Mouse (Mus musculus): ENCODE results near the gene Herc3.
"Not testable (repeated sequence)": the region's sequence is repeated elsewhere in the genome, so short reads cannot be mapped to it uniquely, and the experiment has no call there.

DNA sequence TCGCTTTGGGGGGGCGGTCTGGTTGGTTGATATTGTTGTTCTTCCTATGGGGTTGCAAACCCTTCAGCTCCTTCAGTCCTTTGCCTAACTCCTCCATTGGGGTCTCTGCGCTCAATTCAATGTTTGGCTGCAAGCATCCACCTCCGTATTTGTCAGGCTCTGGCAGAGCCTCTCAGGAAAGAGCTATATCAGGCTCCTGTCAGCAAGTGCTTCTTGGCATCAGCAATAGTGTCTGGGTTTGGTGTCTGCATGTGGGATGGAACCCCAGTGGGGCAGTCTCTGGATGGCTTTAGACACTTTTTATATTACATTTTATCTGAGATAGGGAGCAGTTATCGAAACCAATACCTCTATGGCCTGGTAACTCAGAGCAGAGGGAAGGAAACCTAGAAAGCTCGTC lies 36.6 kb downstream of the Herc3 start:
- TF ChIP-seq CTCF (IDR thresholded peaks at IDR 0.05; ENCODE audit: low read depth, low read length); GATA1 (IDR thresholded peaks at IDR 0.05; ENCODE audit: borderline replicate concordance, low read length); POLR2AphosphoS5 (IDR thresholded peaks at IDR 0.05; ENCODE audit: insufficient replicate concordance, low read depth, low read length): not testable (repeated sequence)

Measured in G1E (cell line).